Mouse (Mus musculus): ENCODE results near the gene Phactr1.

Phactr1 gene

DNA sequence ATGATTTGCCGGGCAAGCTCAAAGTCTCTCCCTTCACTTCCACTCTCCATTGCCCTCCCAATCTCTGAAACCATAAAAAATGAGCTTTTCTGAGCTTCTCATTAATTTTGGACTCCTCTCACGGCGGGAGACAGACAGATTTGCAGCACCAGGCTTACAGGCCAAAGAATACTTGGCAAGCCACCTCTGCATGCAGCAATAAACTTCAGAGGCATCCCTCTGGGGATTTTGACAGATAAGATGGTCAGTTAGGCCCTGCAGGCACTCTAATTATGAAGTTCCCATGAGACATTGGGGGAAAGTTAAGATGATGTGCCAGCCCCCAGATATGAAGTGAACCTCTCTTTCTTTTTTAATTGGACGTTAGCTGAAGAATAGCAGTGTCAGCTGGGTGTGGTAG is 300.2 kb downstream of the Phactr1 start:
- DNase-seq, result peak; percentile 12

GRCm38 (mm10) chr13:42982646-42983045 is 302.2 kb downstream of the Phactr1 start:
- DNase-seq, result no peak

GRCm38 (mm10) chr13:42985806-42986205 is 305.4 kb downstream of the Phactr1 start:
- DNase-seq, result no peak

- DNase-seq, result peak; percentile 34 to 41
These were observed 307.6 kb downstream of the Phactr1 start for GRCm38 (mm10) chr13:42987931-42988579.

DNA sequence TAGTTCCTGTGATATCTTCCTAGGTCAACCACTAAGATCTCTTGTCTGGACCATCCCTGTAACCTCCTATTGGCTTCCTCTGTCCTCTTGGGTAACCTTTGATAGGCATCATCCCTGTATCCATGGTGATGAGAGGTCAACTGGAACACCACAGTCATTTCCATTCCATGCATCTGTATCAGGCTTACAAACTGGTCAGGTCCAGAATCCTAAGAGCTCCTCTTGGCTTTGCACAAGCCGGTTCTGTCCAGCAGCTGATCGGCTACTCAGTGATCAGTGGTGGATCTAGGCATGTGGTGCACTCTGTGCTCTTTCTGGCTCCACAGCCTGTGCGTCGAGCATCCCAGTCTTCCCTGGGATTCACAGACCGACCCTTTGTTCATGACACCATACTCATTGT is 309.1 kb downstream of the Phactr1 start:
- peak; percentile 18 to 56 for DNase-seq

- DNase-seq, result no peak
These were observed 309.6 kb downstream of the Phactr1 start for GRCm38 (mm10) chr13:42990051-42990450.

GRCm38 (mm10) chr13:42990493-42991111 is 310.2 kb downstream of the Phactr1 start:
- no peak for DNase-seq

DNA sequence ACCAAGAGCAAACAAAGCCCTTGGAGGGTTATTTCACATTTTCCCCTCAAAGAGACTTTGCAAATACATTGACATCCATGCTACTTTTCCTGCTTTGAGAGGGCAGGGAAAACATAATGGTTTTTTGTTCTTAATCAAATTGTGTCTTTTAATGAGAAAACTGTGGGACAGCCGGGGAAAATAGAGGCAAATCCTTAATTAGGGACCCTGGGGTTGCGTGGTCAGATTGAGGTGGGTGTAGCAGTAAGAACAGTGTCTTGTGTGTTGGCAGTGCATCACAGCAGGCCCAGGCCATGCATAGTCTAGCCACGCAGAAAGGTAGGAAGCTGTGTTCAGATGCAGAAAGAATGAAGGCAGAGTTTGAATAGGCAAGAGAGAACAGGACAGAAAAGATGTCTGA is 310.7 kb downstream of the Phactr1 start:
- DNase-seq, result no peak

DNA sequence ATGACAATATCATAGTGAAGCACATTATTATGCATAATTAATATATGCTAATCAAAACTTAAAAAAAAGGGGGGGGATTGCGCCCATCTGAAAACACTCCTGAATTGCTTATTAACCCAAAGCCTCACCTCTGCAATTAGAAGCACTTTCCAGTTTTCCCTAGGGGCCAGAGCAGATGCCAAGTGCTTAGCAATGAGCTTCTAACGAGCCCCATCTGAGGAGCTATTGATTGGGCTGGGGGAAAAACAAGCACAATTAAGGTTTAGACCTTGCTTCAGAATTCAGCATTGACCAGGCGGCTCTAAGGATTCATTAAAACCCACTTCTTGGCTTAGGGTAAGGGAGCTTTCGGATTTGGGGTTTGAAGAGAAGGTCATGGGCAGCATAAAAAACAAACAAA is 311.9 kb downstream of the Phactr1 start:
- DNase-seq, result peak; percentile 30 to 44

DNA sequence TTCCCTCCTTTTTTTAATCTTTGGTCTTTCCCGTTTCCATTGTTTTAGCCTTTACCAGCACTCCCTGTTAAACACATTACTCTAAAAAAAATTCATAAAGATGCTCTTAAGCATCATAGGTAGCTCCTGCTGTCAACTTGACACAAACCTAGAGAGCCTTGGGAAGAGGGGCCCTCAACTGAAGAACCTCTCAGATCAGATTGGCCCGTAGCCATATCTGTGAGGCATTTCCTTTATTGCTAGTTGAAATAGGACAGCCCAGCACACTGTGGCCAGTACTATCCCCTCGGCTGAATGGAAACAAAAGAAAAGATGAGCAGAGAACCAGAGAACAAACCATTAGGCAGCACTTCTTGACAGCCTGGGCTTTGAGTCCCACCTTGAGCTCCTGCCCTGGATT is 313.9 kb downstream of the Phactr1 start:
- no peak for DNase-seq

GRCm38 (mm10) chr13:42996188-42996587 is 315.8 kb downstream of the Phactr1 start:
- DNase-seq, result no peak

GRCm38 (mm10) chr13:42999287-42999686 is 318.9 kb downstream of the Phactr1 start:
- DNase-seq, result no peak

- peak; percentile 5 to 26 for DNase-seq
These were observed 324.7 kb downstream of the Phactr1 start for GRCm38 (mm10) chr13:43005131-43005579.

DNA sequence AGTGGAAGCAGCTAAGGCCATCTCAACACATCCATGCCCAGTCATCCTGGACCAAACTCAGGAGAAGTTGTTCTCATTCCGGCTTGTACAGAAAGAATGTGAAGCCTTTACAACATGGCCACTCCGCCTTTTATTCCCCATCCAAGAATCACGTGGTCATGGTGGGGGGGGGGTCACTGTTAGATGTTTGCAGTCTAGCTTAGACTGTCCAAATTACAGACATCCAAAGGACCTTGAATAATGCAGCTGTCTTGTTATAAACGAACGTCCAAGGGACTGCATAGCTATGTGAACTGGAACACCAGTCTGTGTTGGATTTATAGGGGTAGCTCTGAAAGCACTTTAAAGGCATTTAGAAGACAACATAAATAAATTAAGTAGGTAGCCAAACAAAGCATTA is 328.0 kb downstream of the Phactr1 start:
- no peak for DNase-seq

DNA sequence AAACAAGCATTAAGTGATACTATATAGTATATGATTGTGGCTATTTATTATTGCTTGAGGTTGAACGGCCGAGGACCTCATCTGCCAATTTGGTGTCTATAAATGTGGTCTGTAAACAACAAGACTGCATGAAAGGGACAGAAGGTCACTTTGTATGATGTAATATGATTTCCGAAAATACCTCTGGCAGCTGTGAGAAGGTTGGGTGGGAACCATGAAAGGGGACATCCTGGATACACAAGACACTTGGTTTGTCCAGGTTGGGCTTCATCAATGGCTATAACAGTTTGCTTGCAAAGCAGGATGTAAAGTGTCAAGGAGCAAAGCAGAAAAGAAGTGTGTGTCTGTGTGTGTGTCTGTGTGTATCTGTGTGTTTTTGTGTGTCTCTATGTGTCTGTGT is 329.2 kb downstream of the Phactr1 start:
- DNase-seq, result no peak

DNA sequence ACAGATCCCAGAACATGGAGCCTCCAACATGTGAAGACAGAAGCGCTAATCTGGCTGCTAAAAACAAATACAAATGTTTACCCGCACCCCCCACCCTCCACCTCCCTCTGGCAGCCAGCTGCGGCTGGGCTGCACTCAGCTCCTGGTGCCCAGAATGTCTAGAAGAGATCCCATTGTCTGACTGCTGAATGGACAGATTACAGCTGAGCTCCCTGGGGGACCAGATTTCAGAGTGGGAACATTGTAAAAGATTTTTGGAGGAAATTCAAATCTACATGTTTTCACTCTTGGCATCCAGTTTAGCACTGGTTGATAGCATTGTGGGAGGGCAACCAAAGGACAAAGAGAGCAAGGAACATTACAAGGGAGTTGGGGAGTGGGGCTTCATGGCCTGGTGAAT is 331.1 kb downstream of the Phactr1 start:
- no peak for DNase-seq

GRCm38 (mm10) chr13:43013984-43014383 is 333.6 kb downstream of the Phactr1 start:
- DNase-seq, result no peak

DNA sequence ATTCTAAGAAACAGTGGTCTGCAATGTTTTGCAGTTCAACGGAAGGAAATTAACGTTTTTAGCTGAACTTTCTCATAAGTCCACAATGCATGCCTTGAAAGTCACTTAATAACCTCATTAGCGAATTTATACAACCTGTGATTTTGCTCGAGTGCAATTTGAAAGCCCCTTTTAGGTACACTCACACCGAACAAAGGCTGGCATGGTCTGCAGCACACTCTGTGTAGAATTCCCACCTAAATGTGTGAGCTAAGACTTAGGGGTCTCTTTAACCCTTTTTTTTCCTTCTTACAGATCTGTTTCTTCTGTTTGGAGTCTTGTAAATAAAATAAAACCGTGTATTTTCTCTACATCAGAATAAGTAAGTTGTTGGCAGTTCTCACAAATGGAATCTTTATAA is 335.3 kb downstream of the Phactr1 start:
- DNase-seq, result no peak

- peak; percentile 10 to 34 for DNase-seq
These were observed 338.4 kb downstream of the Phactr1 start for GRCm38 (mm10) chr13:43018863-43019262.

DNA sequence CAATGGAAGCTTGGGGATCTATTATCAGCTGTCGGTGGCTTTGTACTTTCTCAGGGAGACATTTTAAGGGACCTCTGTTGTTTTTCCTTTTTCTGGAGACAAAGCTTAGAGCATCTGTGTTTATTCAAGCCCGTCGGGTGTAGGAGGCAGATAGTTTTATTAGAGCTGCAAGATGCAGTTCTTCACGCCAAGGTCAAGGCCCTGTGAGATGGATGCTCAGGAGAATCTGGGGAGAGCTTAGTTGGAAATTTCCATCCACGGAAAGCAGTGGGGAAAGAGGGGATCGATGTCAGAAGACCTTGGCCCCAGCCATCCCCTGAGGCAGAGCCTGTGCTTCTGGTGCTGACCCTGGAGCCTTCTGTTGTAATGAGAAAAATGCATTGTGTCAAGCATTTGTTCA is 340.6 kb downstream of the Phactr1 start:
- DNase-seq, result peak; percentile 22 to 37

- no peak for DNase-seq
These were observed 342.6 kb downstream of the Phactr1 start for GRCm38 (mm10) chr13:43023005-43023404.

GRCm38 (mm10) chr13:43027568-43027967 is 347.1 kb downstream of the Phactr1 start:
- no peak for DNase-seq

DNA sequence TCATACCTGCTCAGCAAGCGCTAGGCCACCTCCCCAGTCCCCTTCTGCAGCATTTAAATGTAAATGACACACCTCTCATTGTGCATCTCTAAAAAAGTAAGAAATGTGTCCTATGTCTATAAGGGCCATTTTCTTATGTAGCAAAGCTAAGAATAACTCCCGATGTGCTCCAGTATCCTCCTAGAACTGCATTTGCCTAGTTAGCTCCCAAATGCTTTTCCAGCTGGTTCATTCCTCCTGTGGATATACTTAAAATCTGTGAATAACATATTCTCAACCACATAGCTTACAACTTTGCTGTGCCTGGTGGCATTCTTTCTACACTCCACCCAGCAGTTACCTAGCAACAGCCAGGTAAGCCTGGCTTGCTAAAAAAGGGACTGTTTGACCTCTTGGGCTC is 349.8 kb downstream of the Phactr1 start:
- no peak for DNase-seq

DNA sequence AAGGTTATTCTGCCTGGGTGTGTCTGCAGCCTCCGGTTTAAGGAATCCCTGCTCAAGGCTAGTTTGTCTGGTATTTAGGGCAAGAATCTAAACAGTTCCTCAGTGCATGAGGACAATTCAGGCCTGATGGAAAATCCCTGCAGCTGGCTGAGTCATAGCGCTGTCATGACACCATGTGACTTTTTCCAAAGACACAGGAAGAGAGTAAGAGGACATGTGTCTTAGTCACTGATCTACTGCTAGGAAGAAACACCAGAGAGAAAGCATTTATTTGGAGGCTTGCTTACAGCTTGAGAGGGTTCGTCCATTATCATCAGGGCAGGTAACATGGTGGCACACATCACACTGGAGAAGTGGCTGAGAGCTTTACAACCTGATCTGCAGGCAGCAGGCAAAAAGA is 352.0 kb downstream of the Phactr1 start:
- no peak for DNase-seq

DNA sequence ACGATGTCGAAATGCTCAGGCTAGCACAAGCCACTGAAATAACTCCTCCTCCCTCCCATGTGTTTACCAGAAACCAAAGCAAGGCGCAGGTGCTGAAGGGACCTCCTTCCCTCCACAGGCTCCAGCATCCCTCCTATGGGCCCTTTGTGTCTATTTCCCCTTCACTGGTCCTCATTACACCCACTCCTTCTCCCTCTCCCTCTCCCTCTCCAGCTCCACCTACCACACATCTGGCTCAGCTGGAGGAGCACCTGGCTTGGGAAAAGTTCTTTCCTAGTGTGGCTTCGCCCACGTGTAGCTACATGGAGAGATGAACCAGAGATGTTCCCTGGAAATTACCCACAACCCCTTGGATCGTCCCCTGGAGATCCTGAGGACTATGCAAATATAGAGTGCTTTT is 356.1 kb downstream of the Phactr1 start:
- no peak for DNase-seq
